Mouse (Mus musculus) embryonic facial prominence, embryonic 11.5 days (tissue): Measurements from ENCODE around the gene Pgm2. TPM values are rescaled to one million over a fixed set of nuclear protein-coding genes. Genes with fewer than 3 reads are reported as not detected.
A peak's percentile ranks its signal among the peaks of the same experiment; 100 is the strongest.

Experiments used
- ATAC-seq: fragments of 200-750 bp; cut with Nextera tagmentation; replicated peaks from 2 replicates; pipeline ENCODE4 v1.8.0; 2017; ENCODE audit warnings: low read depth; ENCODE audit not compliant: insufficient number of reproducible peaks, low FRiP score, low TSS enrichment
- DNase-seq: peaks from one replicate; pipeline ENCODE4 v3.0.0-alpha.2; 2015; ENCODE audit warnings: low spot score
- H3K27ac ChIP-seq: fragments of 300-500 bp; sonication (generic); replicated peaks from 2 replicates; pipeline ENCODE4 v1.5.1; 2014; ENCODE audit warnings: mild to moderate bottlenecking, low read depth, low read length, control low read depth
- H3K27me3 ChIP-seq: fragments of 300-500 bp; sonication (generic); 2 replicates; pipeline ENCODE4 v1.6.1; 2014; ENCODE audit warnings: mild to moderate bottlenecking, low read length, moderate library complexity, mixed read lengths; ENCODE audit not compliant: control insufficient read depth, insufficient read depth
- H3K36me3 ChIP-seq: fragments of 300-500 bp; sonication (generic); replicated peaks from 2 replicates; pipeline ENCODE4 v1.6.1; 2014; ENCODE audit warnings: low read depth, mild to moderate bottlenecking, low read length, moderate library complexity, mixed read lengths; ENCODE audit not compliant: control insufficient read depth, insufficient read depth
- H3K4me1 ChIP-seq: fragments of 300-500 bp; sonication (generic); 2 replicates; pipeline ENCODE4 v1.6.1; 2014; ENCODE audit warnings: low read length, mixed read lengths; ENCODE audit not compliant: control insufficient read depth, insufficient read depth
- H3K4me2 ChIP-seq: fragments of 300-500 bp; sonication (generic); 2 replicates; pipeline ENCODE4 v1.6.1; 2014; ENCODE audit warnings: low read depth, mild to moderate bottlenecking, control low read depth, low read length, moderate library complexity
- H3K4me3 ChIP-seq: fragments of 300-500 bp; sonication (generic); 2 replicates; pipeline ENCODE4 v1.5.1; 2014; ENCODE audit warnings: low read depth, low read length, control low read depth
- H3K9ac ChIP-seq: fragments of 300-500 bp; sonication (generic); replicated peaks from 2 replicates; pipeline ENCODE4 v1.6.1; 2014; ENCODE audit warnings: mild to moderate bottlenecking, control low read depth, low read length
- H3K9me3 ChIP-seq: fragments of 300-500 bp; sonication (generic); replicated peaks from 2 replicates; pipeline ENCODE4 v1.6.1; 2016; ENCODE audit warnings: mild to moderate bottlenecking, low read length, inconsistent platforms, mixed read lengths; ENCODE audit not compliant: control insufficient read depth
- WGBS: fragments of 180-500 bp; shearing (Covaris S2); extraction: QIAGEN DNeasy Blood & Tissue Kit; methylation state at CpG from one replicate; pipeline ENCODE4 v1.1.7; 2014; 5-methylcytosine and 5-hydroxymethylcytosine counted together
- polyA plus RNA-seq: library from polyadenylated mRNA; unstranded; fragments of >200 nt; fragmentation: Nextera tagmentation; extraction: Ambion mirVana; gene quantifications from 2 replicates; pipeline ENCODE4 v1.2.1, GENCODE M21; 2014

The Pgm2 gene
- 35.2 and 35.6 TPM in 2 replicates for polyA plus RNA-seq

- Histone ChIP-seq H3K27ac (no peak within 1 kb of the TSS), H3K9ac (peak within 1 kb of the TSS; percentile 79), H3K4me3 (peak within 1 kb of the TSS; percentile 68), H3K27me3 (no peaks in the 10 kb centered on the region), H3K4me1 (no peaks in the 10 kb centered on the region), H3K4me2 (peak within 1 kb of the TSS; percentile 89), H3K9me3 (no peaks in the 10 kb centered on the region), H3K36me3 (no peaks in the 10 kb centered on the region)
- under 1% methylated on average over 38 of the region's 43 CpGs for WGBS
- peak; percentile 90 for DNase-seq
- ATAC-seq = peak; percentile 96
Observed at GRCm38 (mm10) chr5:64092748-64093292, at the start of gene Pgm2. TSS of gene Pgm2 (plus strand) at chr5:64092950.

GRCm38 (mm10) chr5:64043694-64044453, 48.9 kb upstream of the Pgm2 start:
- Histone ChIP-seq H3K4me1 (no peaks in the 10 kb centered on the region), H3K9ac (no peak overlapping the region), H3K4me2 (no peak overlapping the region), H3K4me3 (no peak overlapping the region), H3K27ac (no peak overlapping the region), H3K36me3 (no peaks in the 10 kb centered on the region), H3K27me3 (no peaks in the 10 kb centered on the region), H3K9me3 (no peaks in the 10 kb centered on the region)
- ATAC-seq (no peak), DNase-seq (no peak)
- 51% methylated on average over 5 of the region's 5 CpGs for WGBS

- 90% methylated on average over 18 of the region's 18 CpGs for WGBS
- Histone ChIP-seq H3K4me2 (no peak overlapping the region), H3K9me3 (no peaks in the 10 kb centered on the region), H3K4me3 (no peak overlapping the region), H3K27ac (no peak overlapping the region), H3K36me3 (no peaks in the 10 kb centered on the region), H3K4me1 (no peaks in the 10 kb centered on the region), H3K27me3 (no peaks in the 10 kb centered on the region), H3K9ac (no peak overlapping the region)
- ATAC-seq = no peak
- DNase-seq = no peak
Observed at GRCm38 (mm10) chr5:64044790-64045189, 48.0 kb upstream of the Pgm2 start.

- Histone ChIP-seq H3K9ac (no peak overlapping the region), H3K27ac (no peak overlapping the region), H3K4me3 (no peak overlapping the region), H3K9me3 (no peaks in the 10 kb centered on the region), H3K4me2 (no peak overlapping the region), H3K36me3 (no peaks in the 10 kb centered on the region), H3K27me3 (no peaks in the 10 kb centered on the region), H3K4me1 (no peaks in the 10 kb centered on the region)
- DNase-seq = no peak
- no peak for ATAC-seq
- WGBS = 79% methylated on average over 8 of the region's 8 CpGs
Observed at GRCm38 (mm10) chr5:64045502-64045901, 47.2 kb upstream of the Pgm2 start.

- Histone ChIP-seq H3K36me3 (no peaks in the 10 kb centered on the region), H3K4me1 (no peaks in the 10 kb centered on the region)
- 60% methylated on average over 11 of the region's 11 CpGs for WGBS
Observed at GRCm38 (mm10) chr5:64046995-64047394, 45.8 kb upstream of the Pgm2 start.

GRCm38 (mm10) chr5:64047921-64048320, 44.8 kb upstream of the Pgm2 start:
- 53% methylated on average over 6 of the region's 6 CpGs for WGBS
- ATAC-seq (no peak), DNase-seq (no peak)
- Histone ChIP-seq H3K4me1 (no peaks in the 10 kb centered on the region), H3K36me3 (no peaks in the 10 kb centered on the region), H3K27ac (no peak overlapping the region), H3K4me2 (no peak overlapping the region), H3K9me3 (no peaks in the 10 kb centered on the region), H3K9ac (no peak overlapping the region), H3K27me3 (no peaks in the 10 kb centered on the region), H3K4me3 (no peak overlapping the region)

More at GRCm38 (mm10) chr5:64046995-64047394, 45.8 kb upstream of the Pgm2 start:
- DNase-seq (no peak), ATAC-seq (no peak)
- Histone ChIP-seq H3K4me2 (no peak overlapping the region), H3K4me3 (no peak overlapping the region), H3K27ac (no peak overlapping the region), H3K9ac (no peak overlapping the region), H3K27me3 (no peaks in the 10 kb centered on the region), H3K9me3 (no peaks in the 10 kb centered on the region)

- WGBS = 70% methylated on average over 3 of the region's 3 CpGs
- no peaks in the 10 kb centered on the region for H3K9me3 ChIP-seq
- H3K4me1 ChIP-seq = no peaks in the 10 kb centered on the region
- no peaks in the 10 kb centered on the region for H3K27me3 ChIP-seq
- ATAC-seq (no peak), DNase-seq (no peak)
- no peak overlapping the region for H3K4me3 ChIP-seq
- H3K36me3 ChIP-seq = no peaks in the 10 kb centered on the region
- H3K9ac ChIP-seq = no peak overlapping the region
- H3K27ac ChIP-seq = no peak overlapping the region
- H3K4me2 ChIP-seq = no peak overlapping the region
Observed at GRCm38 (mm10) chr5:64048605-64049004, 44.1 kb upstream of the Pgm2 start.

- no peak for DNase-seq
- WGBS = 81% methylated on average over 5 of the region's 5 CpGs
Observed at GRCm38 (mm10) chr5:64049256-64049655, 43.5 kb upstream of the Pgm2 start.

More at GRCm38 (mm10) chr5:64049256-64049655, 43.5 kb upstream of the Pgm2 start:
- Histone ChIP-seq H3K27ac (no peak overlapping the region), H3K4me3 (no peak overlapping the region), H3K9ac (no peak overlapping the region), H3K4me1 (no peaks in the 10 kb centered on the region), H3K27me3 (no peaks in the 10 kb centered on the region), H3K36me3 (no peaks in the 10 kb centered on the region), H3K9me3 (no peaks in the 10 kb centered on the region), H3K4me2 (no peak overlapping the region)
- no peak for ATAC-seq
